Mouse (Mus musculus) thymus, postnatal 14 days (tissue): Measurements from ENCODE around the gene Capns2.
"Not testable (repeated sequence)": the region's sequence is repeated elsewhere in the genome, so short reads cannot be mapped to it uniquely, and the experiment has no call there.

Source experiments
- DNase-seq: peaks from one replicate; pipeline ENCODE4 v3.0.0; 2021

The Capns2 gene

GRCm38 (mm10) chr8:92901107-92901506, at the start of gene Capns2:
Capns2 (plus strand) TSS chr8:92901407.
- no peak for DNase-seq

GRCm38 (mm10) chr8:92853188-92853983, 47.8 kb upstream of the Capns2 start:
- no peak for DNase-seq

GRCm38 (mm10) chr8:92854673-92855072, 46.5 kb upstream of the Capns2 start:
- no peak for DNase-seq

GRCm38 (mm10) chr8:92855171-92855894, 45.9 kb upstream of the Capns2 start, which contains the start of gene Lpcat2:
Lpcat2 (plus strand) TSS chr8:92855339.
- DNase-seq = peak; percentile 46

- no peak for DNase-seq
Observed at GRCm38 (mm10) chr8:92856273-92856986, 44.8 kb upstream of the Capns2 start.

GRCm38 (mm10) chr8:92858475-92859182, 42.6 kb upstream of the Capns2 start:
- DNase-seq = no peak

GRCm38 (mm10) chr8:92861977-92862376, 39.2 kb upstream of the Capns2 start:
- DNase-seq = no peak

GRCm38 (mm10) chr8:92870281-92870680, 30.9 kb upstream of the Capns2 start:
- DNase-seq = no peak

- DNase-seq = no peak
Observed at GRCm38 (mm10) chr8:92872063-92872759, 29.0 kb upstream of the Capns2 start.

GRCm38 (mm10) chr8:92875795-92876194, 25.4 kb upstream of the Capns2 start:
- DNase-seq = no peak

- no peak for DNase-seq
Observed at GRCm38 (mm10) chr8:92881247-92881646, 20.0 kb upstream of the Capns2 start.

GRCm38 (mm10) chr8:92883771-92884170, 17.4 kb upstream of the Capns2 start:
- no peak for DNase-seq

GRCm38 (mm10) chr8:92892216-92892615, 9.0 kb upstream of the Capns2 start:
- not testable (repeated sequence) for DNase-seq

GRCm38 (mm10) chr8:92893870-92894269, 7.3 kb upstream of the Capns2 start:
- DNase-seq = no peak

GRCm38 (mm10) chr8:92895053-92895452, 6.2 kb upstream of the Capns2 start:
- no peak for DNase-seq

GRCm38 (mm10) chr8:92896056-92896455, 5.2 kb upstream of the Capns2 start:
- DNase-seq = no peak

- no peak for DNase-seq
Observed at GRCm38 (mm10) chr8:92896611-92897010, 4.6 kb upstream of the Capns2 start.

- DNase-seq = no peak
Observed at GRCm38 (mm10) chr8:92897794-92898193, 3.4 kb upstream of the Capns2 start.

GRCm38 (mm10) chr8:92899590-92899989, 1.6 kb upstream of the Capns2 start:
- no peak for DNase-seq

- no peak for DNase-seq
Observed at GRCm38 (mm10) chr8:92902981-92903380, 1.8 kb downstream of the Capns2 start.

- no peak for DNase-seq
Observed at GRCm38 (mm10) chr8:92903488-92904135, 2.4 kb downstream of the Capns2 start.

- no peak for DNase-seq
Observed at GRCm38 (mm10) chr8:92906553-92906952, 5.3 kb downstream of the Capns2 start.
